Mouse (Mus musculus): ENCODE data around the gene 2310022A10Rik. TPM values are rescaled to one million over a fixed set of nuclear protein-coding genes. Genes with fewer than 3 reads are reported as not detected.

Gene 2310022A10Rik
- polyA plus RNA-seq, 1 experiment from 2014 or later = 183 TPM

DNA sequence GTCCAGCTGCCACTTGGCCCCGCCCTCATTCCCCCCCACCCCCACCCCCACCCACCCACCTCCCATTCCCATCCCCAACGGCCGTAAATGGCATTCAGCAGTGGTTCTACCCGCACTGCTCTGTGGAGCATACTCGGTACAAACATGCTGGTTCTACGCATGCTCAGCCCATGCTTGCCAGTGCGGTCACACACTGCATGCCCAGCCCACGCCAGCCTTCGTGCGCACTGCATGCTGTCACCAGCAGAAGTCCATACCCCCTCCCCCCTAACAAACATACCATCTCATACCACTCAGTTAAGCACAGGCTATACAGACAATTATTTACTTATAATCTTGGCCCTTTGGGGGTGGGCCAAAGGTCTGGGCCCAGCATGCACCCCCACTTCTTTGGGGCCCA lies 21.3 kb upstream of the 2310022A10Rik start:
- H3K79me2 ChIP-seq (ENCODE audit: inconsistent target) = no peaks in the 10 kb centered on the region
- WGBS (ENCODE audit: missing documents) = 100% methylated on average over 6 of the region's 10 CpGs
- no peak overlapping the region for H3K27ac ChIP-seq
- H3K36me3 ChIP-seq (ENCODE audit: inconsistent target) = peaks cover 32% of the 10 kb centered on the region
- no peak overlapping the region for H3K4me3 ChIP-seq (ENCODE audit: inconsistent target)

DNA sequence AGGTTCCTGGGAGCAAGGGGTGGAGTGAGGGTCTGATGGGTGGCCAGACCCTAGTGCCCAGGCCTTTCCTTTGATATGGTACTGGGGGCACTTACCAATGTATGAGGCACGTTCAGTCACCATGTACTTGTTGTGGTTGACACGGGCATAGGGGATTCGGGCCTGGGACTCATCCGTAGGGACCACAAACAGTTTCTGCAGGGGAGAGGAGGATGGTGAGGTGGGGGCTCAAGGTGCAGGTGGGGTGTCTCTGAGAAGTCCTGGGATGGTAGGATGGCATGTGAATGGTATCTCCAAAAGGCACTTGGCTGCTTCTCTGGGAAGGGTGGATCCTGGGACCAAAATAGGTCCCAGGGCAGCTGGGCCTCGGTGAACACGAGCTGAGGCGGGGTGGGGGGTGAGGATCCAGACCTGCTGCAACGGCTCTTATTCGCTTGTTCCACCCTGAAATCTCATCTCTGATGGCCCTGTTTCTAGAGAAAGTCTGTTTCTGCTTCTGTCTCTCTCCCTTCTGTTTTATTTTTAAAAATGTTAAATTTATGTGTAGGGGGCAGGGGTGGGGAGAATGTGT lies 20.5 kb upstream of the 2310022A10Rik start:
- no peaks in the 10 kb centered on the region for H3K79me2 ChIP-seq (ENCODE audit: inconsistent target)
- no peak overlapping the region for H3K4me3 ChIP-seq (ENCODE audit: inconsistent target)
- H3K27ac ChIP-seq = no peak overlapping the region
- peaks cover 37% of the 10 kb centered on the region for H3K36me3 ChIP-seq (ENCODE audit: inconsistent target)
- 94% methylated on average over 9 of the region's 9 CpGs for whole genome bisulfite sequencing (ENCODE audit: missing documents)

DNA sequence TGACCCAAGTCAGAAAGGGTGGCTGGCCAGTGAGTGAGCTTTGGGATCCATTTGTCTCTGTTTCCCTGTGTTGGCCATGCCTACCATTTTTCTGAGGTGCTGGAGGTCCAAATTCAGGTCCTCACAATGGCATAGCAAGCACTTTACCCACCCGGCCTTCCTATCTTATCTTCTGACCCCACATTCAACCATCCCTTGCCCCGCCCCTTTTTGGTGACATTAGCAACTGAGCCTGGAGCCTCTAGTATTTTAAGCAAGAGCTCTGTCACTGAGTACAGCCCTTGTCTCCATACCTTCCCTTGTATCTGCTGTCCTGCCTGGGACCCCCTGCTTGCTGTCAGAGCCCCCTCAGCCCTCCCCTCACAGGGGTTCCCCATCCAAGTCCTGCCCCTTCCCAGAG lies 17.6 kb upstream of the 2310022A10Rik start:
- H3K79me2 ChIP-seq (ENCODE audit: inconsistent target) = no peaks in the 10 kb centered on the region; the same call in 1 of the 2 replicates
- WGBS (ENCODE audit: missing documents) = 93% methylated on average over 2 of the region's 2 CpGs
- peaks cover 52% of the 10 kb centered on the region for H3K36me3 ChIP-seq (ENCODE audit: inconsistent target)
- H3K27ac ChIP-seq = no peak overlapping the region
- H3K4me3 ChIP-seq (ENCODE audit: inconsistent target) = no peak overlapping the region

DNA sequence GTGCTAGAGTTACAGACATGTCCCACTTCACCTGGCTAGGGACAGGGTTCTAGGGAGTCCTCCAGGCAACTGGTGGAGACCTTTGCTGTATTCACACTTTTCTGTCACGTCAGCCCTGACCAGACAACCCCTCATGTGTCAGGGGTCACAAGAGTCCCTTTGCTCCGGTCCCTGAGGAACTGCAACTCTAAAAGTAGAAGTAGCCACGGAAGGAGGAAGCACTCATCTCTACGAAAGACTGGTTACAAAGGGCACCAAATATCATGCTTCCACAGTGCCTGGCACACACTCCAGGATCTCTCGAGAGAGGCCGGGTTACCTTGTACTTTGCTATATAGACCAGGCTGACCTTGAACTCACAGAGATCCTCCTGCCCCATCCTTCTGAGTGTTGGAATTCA lies 16.4 kb upstream of the 2310022A10Rik start:
- Histone ChIP-seq H3K4me3 (ENCODE audit: inconsistent target) (no peak overlapping the region), H3K79me2 (ENCODE audit: inconsistent target) (peaks cover 9% of the 10 kb centered on the region; the same call in 1 of the 2 replicates), H3K27ac (peak overlapping the region; percentile 80), H3K36me3 (ENCODE audit: inconsistent target) (peaks cover 57% of the 10 kb centered on the region)
- whole genome bisulfite sequencing (ENCODE audit: missing documents) = 23% methylated on average over 6 of the region's 6 CpGs

DNA sequence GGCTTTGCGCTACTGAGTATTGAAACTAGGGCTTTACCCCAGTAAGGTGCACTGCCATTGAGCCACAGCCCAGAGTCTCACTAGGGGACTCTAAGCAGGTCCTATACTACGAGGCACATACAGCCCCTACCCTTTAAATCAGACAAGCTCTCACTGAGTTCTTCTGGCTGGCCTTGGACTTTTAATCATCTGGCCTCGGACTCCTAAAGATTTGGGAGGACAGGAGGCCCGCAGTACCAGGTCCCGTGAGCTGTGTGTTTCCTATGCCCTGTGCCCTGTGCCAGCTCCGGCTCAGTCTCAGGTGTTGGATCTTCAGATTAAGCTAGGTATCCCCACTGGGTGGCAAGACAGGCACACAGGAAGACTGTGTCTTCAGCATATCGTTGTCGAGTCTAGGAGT lies 15.0 kb upstream of the 2310022A10Rik start:
- Histone ChIP-seq H3K79me2 (ENCODE audit: inconsistent target) (peaks cover 18% of the 10 kb centered on the region; the same call in 1 of the 2 replicates), H3K36me3 (ENCODE audit: inconsistent target) (peaks cover 43% of the 10 kb centered on the region), H3K27ac (peak overlapping the region; percentile 80; the same call in 1 of the 2 replicates), H3K4me3 (ENCODE audit: inconsistent target) (no peak overlapping the region)
- WGBS (ENCODE audit: missing documents) = 92% methylated on average over 8 of the region's 8 CpGs

GRCm38 (mm10) chr7:27538797-27539196 lies 14.2 kb upstream of the 2310022A10Rik start:
- WGBS (ENCODE audit: missing documents) = 94% methylated on average over 2 of the region's 2 CpGs
- H3K27ac ChIP-seq = no peak overlapping the region
- no peak overlapping the region for H3K4me3 ChIP-seq (ENCODE audit: inconsistent target)
- H3K36me3 ChIP-seq (ENCODE audit: inconsistent target) = peaks cover 35% of the 10 kb centered on the region
- peaks cover 18% of the 10 kb centered on the region; the same call in 1 of the 2 replicates for H3K79me2 ChIP-seq (ENCODE audit: inconsistent target)

GRCm38 (mm10) chr7:27540521-27540920 lies 12.5 kb upstream of the 2310022A10Rik start:
- Histone ChIP-seq H3K4me3 (ENCODE audit: inconsistent target) (no peak overlapping the region), H3K36me3 (ENCODE audit: inconsistent target) (peaks cover 30% of the 10 kb centered on the region), H3K79me2 (ENCODE audit: inconsistent target) (peaks cover 18% of the 10 kb centered on the region; the same call in 1 of the 2 replicates), H3K27ac (no peak overlapping the region)
- WGBS (ENCODE audit: missing documents) = 91% methylated on average over 2 of the region's 2 CpGs

DNA sequence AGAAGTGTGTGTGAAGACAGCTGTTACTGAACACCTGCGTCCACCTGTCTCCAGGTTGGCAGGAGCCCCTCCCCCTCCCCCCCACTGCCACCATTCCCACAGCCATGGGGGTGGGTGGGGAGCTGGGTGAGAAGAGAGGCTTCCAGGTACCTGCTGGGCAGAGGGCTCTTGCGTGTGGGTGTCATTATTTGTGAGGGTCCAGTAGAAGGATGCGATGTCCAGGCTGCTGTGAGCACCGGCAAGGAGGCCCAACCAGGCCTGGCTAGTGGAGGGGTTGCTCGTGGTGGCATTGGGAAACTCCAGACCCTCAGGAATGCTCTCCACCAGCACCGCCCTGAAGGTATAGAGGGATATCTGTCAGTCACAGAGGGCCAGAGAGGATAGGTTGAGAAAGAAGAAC lies 12.1 kb upstream of the 2310022A10Rik start:
- Histone ChIP-seq H3K79me2 (ENCODE audit: inconsistent target) (peaks cover 18% of the 10 kb centered on the region; the same call in 1 of the 2 replicates), H3K27ac (no peak overlapping the region), H3K4me3 (ENCODE audit: inconsistent target) (no peak overlapping the region), H3K36me3 (ENCODE audit: inconsistent target) (peaks cover 26% of the 10 kb centered on the region)
- WGBS (ENCODE audit: missing documents) = 90% methylated on average over 5 of the region's 6 CpGs

- H3K27ac ChIP-seq = no peak overlapping the region
- peak overlapping the region; percentile 80; the same call in 1 of the 2 replicates for H3K4me3 ChIP-seq (ENCODE audit: inconsistent target)
- 23% methylated on average over 16 of the region's 16 CpGs for WGBS (ENCODE audit: missing documents)
- peaks cover 25% of the 10 kb centered on the region for H3K36me3 ChIP-seq (ENCODE audit: inconsistent target)
- H3K79me2 ChIP-seq (ENCODE audit: inconsistent target) = peaks cover 18% of the 10 kb centered on the region; the same call in 1 of the 2 replicates
These were observed 11.6 kb upstream of the 2310022A10Rik start for GRCm38 (mm10) chr7:27541431-27541830.

DNA sequence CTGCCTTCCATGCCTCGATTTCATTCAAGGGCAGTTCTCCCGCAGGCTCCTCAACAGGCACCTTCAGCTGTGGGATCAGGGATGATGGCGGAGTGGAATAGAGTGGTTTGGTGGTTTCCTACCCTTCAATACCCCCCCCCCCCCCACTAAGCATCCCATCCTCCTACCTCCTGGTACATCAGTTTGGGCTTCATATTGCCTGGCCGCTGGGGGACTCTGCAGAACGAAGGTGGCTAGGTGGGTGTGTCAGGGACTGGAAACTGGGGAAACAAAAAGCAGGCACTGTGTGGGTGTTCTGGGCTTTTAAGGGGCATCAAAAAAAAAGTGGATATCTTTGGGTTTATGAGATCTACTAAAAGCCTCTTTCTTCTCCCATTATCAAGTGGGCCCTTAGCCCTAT lies 11.1 kb upstream of the 2310022A10Rik start:
- peaks cover 25% of the 10 kb centered on the region for H3K36me3 ChIP-seq (ENCODE audit: inconsistent target)
- 48% methylated on average over 5 of the region's 5 CpGs for WGBS (ENCODE audit: missing documents)
- peak overlapping the region; percentile 80 for H3K4me3 ChIP-seq (ENCODE audit: inconsistent target)
- peaks cover 18% of the 10 kb centered on the region; the same call in 1 of the 2 replicates for H3K79me2 ChIP-seq (ENCODE audit: inconsistent target)
- H3K27ac ChIP-seq = peak overlapping the region; percentile 72

DNA sequence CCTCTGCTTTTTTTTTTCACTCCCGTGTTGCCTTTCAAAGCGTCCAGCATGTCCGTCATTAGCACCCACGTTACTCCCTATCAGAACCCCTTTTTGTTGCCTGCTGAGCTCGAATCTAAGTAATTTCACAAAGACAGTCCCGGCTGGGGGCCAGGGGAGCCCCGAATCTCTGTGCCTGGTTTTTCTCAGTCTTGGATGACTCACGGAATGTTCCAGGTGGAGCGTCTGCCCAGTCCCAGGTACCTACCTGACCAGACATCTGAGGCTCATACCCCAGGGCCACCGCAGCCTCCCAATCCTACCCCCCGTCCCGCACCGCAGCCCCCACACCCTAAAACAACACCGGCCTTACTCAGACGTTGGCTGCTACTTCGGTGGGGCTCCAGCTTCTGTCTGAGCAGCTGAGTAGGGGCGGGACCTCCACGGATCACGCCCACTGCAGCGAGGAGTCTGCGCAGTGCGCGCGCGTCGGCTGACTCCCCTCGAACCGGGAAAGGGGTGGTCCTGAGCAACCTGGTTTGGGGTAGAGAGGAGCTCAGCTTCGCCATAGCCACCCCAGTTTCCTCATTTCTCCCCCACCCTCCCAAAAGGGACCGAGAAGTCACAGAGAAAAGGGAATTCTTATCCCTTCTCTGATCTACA lies 10.5 kb upstream of the 2310022A10Rik start:
- Histone ChIP-seq H3K36me3 (ENCODE audit: inconsistent target) (peaks cover 21% of the 10 kb centered on the region), H3K4me3 (ENCODE audit: inconsistent target) (peak overlapping the region; percentile 80), H3K27ac (peak overlapping the region; percentile 72), H3K79me2 (ENCODE audit: inconsistent target) (peaks cover 18% of the 10 kb centered on the region; the same call in 1 of the 2 replicates)
- 2% methylated on average over 28 of the region's 30 CpGs for WGBS (ENCODE audit: missing documents)

GRCm38 (mm10) chr7:27543065-27543464 lies 10.0 kb upstream of the 2310022A10Rik start:
- Histone ChIP-seq H3K4me3 (ENCODE audit: inconsistent target) (peak overlapping the region; percentile 80), H3K79me2 (ENCODE audit: inconsistent target) (peaks cover 18% of the 10 kb centered on the region; the same call in 1 of the 2 replicates), H3K36me3 (ENCODE audit: inconsistent target) (peaks cover 17% of the 10 kb centered on the region), H3K27ac (peak overlapping the region; percentile 72)
- WGBS (ENCODE audit: missing documents) = 41% methylated on average over 6 of the region's 6 CpGs

GRCm38 (mm10) chr7:27543851-27544250 lies 9.2 kb upstream of the 2310022A10Rik start:
- H3K36me3 ChIP-seq (ENCODE audit: inconsistent target) = peaks cover 17% of the 10 kb centered on the region
- 97% methylated on average over 4 of the region's 4 CpGs for WGBS (ENCODE audit: missing documents)
- H3K27ac ChIP-seq = no peak overlapping the region
- no peak overlapping the region for H3K4me3 ChIP-seq (ENCODE audit: inconsistent target)
- H3K79me2 ChIP-seq (ENCODE audit: inconsistent target) = peaks cover 18% of the 10 kb centered on the region; the same call in 1 of the 2 replicates

- H3K27ac ChIP-seq = peak overlapping the region; percentile 9; the same call in 1 of the 2 replicates
- peaks cover 11% of the 10 kb centered on the region for H3K36me3 ChIP-seq (ENCODE audit: inconsistent target)
- WGBS (ENCODE audit: missing documents) = 40% methylated on average over 12 of the region's 12 CpGs
- no peak overlapping the region for H3K4me3 ChIP-seq (ENCODE audit: inconsistent target)
- peaks cover 18% of the 10 kb centered on the region; the same call in 1 of the 2 replicates for H3K79me2 ChIP-seq (ENCODE audit: inconsistent target)
These were observed 8.2 kb upstream of the 2310022A10Rik start for GRCm38 (mm10) chr7:27544675-27545370.

- Histone ChIP-seq H3K27ac (no peak overlapping the region), H3K36me3 (ENCODE audit: inconsistent target) (no peaks in the 10 kb centered on the region), H3K79me2 (ENCODE audit: inconsistent target) (peaks cover 14% of the 10 kb centered on the region), H3K4me3 (ENCODE audit: inconsistent target) (no peak overlapping the region)
- WGBS (ENCODE audit: missing documents) = 65% methylated on average over 6 of the region's 6 CpGs
These were observed 3.4 kb upstream of the 2310022A10Rik start for GRCm38 (mm10) chr7:27549597-27549996.

Measured in macrophage (primary cell).